Mouse (Mus musculus) neutrophil, adult 5-6 weeks (primary cell): ENCODE measurements around the gene Mpdu1. TPM values are rescaled to one million over a fixed set of nuclear protein-coding genes. Genes with fewer than 3 reads are reported as not detected.

ENCODE experiments used
- total RNA-seq: library from RNA; stranded (forward); fragments of 200-1000 nt; gene quantifications from 2 replicates; pipeline ENCODE4 v1.2.3, GENCODE M21; 2017

Mpdu1 gene
- total RNA-seq, 1 experiment from 2014 or later, result 35.6 TPM

Other genes with a start within 250 kb of the Mpdu1 start
- 18.4 and 23.8 TPM in 2 replicates for gene Kdm6b, start 249.0 kb downstream of the Mpdu1 start, total RNA-seq
- gene Dnah2, start 113.5 kb downstream of the Mpdu1 start, total RNA-seq, result 0.12 TPM in 1 of 2 replicates, not detected in the other
- 0.47 and 0.49 TPM in 2 replicates for gene Efnb3, start 102.4 kb downstream of the Mpdu1 start, total RNA-seq
- 3.8 and 8.0 TPM in 2 replicates for gene Wrap53, start 82.4 kb downstream of the Mpdu1 start, total RNA-seq
- gene Trp53, start 82.3 kb downstream of the Mpdu1 start, total RNA-seq, result 38.3 and 39.8 TPM in 2 replicates
- gene Atp1b2, start 56.7 kb downstream of the Mpdu1 start, total RNA-seq, result not detected in 2 replicates
- gene Shbg, start 44.7 kb downstream of the Mpdu1 start, total RNA-seq, result not detected in 2 replicates
- not detected in 2 replicates for gene Sat2, start 40.6 kb downstream of the Mpdu1 start, total RNA-seq
- 75.8 and 86.1 TPM in 2 replicates for gene Fxr2, start 29.7 kb downstream of the Mpdu1 start, total RNA-seq
- gene Sox15, start 7.3 kb downstream of the Mpdu1 start, total RNA-seq, result 1.5 and 2.1 TPM in 2 replicates
- gene Cd68, start 3.5 kb upstream of the Mpdu1 start, total RNA-seq, result 82.6 and 91.5 TPM in 2 replicates
- 265 and 300 TPM in 2 replicates for gene Eif4a1, start 9.8 kb upstream of the Mpdu1 start, total RNA-seq
- gene Senp3, start 19.4 kb upstream of the Mpdu1 start, total RNA-seq, result 92.3 and 106 TPM in 2 replicates
- gene Tnfsf13, start 23.1 kb upstream of the Mpdu1 start, total RNA-seq, result 3.3 and 3.7 TPM in 2 replicates
- gene Tnfsf12, start 33.2 kb upstream of the Mpdu1 start, total RNA-seq, result 0.70 and 0.74 TPM in 2 replicates
- gene Tnfsfm13, start 33.5 kb upstream of the Mpdu1 start, total RNA-seq, result 0.58 and 0.86 TPM in 2 replicates
- gene Polr2a, start 96.0 kb upstream of the Mpdu1 start, total RNA-seq, result 40.2 and 59.4 TPM in 2 replicates
- gene Slc35g3, start 99.3 kb upstream of the Mpdu1 start, total RNA-seq, result not detected in 2 replicates
- gene Zbtb4, start 103.3 kb upstream of the Mpdu1 start, total RNA-seq, result 22.0 and 27.8 TPM in 2 replicates
- gene Chrnb1, start 133.3 kb upstream of the Mpdu1 start, total RNA-seq, result 3.5 and 5.3 TPM in 2 replicates
- not detected in 2 replicates for gene Fgf11, start 139.2 kb upstream of the Mpdu1 start, total RNA-seq
- 0.58 TPM in 1 of 2 replicates, not detected in the other for gene Tmem102, start 143.0 kb upstream of the Mpdu1 start, total RNA-seq
- gene Gm39566, start 152.7 kb upstream of the Mpdu1 start, total RNA-seq, result not detected in 2 replicates
- 0.47 TPM in 1 of 2 replicates, not detected in the other for gene Spem2, start 155.8 kb upstream of the Mpdu1 start, total RNA-seq
- not detected in 2 replicates for gene Spem1, start 159.5 kb upstream of the Mpdu1 start, total RNA-seq
- gene Nlgn2, start 175.1 kb upstream of the Mpdu1 start, total RNA-seq, result 0.12 TPM in 1 of 2 replicates, not detected in the other
- 9.1 and 13.3 TPM in 2 replicates for gene Tmem256, start 175.9 kb upstream of the Mpdu1 start, total RNA-seq
- 4.4 and 5.0 TPM in 2 replicates for gene Plscr3, start 183.7 kb upstream of the Mpdu1 start, total RNA-seq
- not detected in 2 replicates for gene Tnk1, start 196.1 kb upstream of the Mpdu1 start, total RNA-seq
- gene Tmem95, start 215.4 kb upstream of the Mpdu1 start, total RNA-seq, result not detected in 2 replicates
- gene Kctd11, start 218.8 kb upstream of the Mpdu1 start, total RNA-seq, result 9.0 and 9.5 TPM in 2 replicates
- gene Acap1, start 232.9 kb upstream of the Mpdu1 start, total RNA-seq, result 245 and 247 TPM in 2 replicates
- 2.8 and 3.8 TPM in 2 replicates for gene 2810408A11Rik, start 238.3 kb upstream of the Mpdu1 start, total RNA-seq
- gene Neurl4, start 238.4 kb upstream of the Mpdu1 start, total RNA-seq, result 64.1 and 71.1 TPM in 2 replicates